Mouse (Mus musculus) adrenal gland, adult 2 months (tissue): ENCODE results near the gene Tcap. TPM values are rescaled to one million over a fixed set of nuclear protein-coding genes. Genes with fewer than 3 reads are reported as not detected.

Experiments used
- DNase-seq: peaks from one replicate; pipeline ENCODE4 v3.0.0; 2021
- polyA plus RNA-seq: library from polyadenylated mRNA; depleted of rRNA; stranded (reverse); fragments of >200 nt; gene quantifications from 2 replicates; pipeline ENCODE4 v1.2.3, GENCODE M21; 2012
- total RNA-seq, 2 experiments: library from RNA; stranded (reverse); gene quantifications; 2 replicates each; pipeline ENCODE4 v1.2.3; 2021

Tcap gene
- total and polyA plus RNA-seq, 3 experiments = 0.31 to 0.46 (median 0.32) TPM

DNA sequence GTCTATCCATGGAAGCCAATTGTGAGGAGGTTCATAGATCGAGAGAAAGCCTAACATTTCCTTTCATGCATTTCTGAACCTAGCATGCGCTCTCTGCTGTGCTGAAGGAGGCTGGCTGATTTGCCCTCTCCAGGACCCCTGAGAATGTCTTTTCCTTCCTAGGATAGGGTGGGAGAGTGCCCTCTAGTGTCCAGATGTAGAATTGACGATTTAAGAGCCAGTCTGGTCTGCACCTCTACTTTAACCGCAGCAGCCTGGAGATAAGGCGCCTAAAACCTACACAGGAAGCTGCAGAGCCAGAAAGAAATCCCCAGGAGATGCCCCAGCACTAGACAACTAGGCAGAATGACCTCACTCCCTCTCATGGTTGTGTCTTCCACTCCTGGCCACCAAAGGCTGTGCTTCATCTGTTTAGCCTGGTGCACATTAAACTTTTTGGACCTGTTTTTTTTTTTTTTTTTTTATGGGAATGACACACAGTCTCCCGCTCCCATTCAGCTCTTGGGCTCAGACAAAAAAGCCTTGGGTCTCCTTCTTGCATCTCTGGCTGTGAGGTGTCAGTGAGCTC is 27.8 kb upstream of the Tcap start:
- DNase-seq = no peak

DNA sequence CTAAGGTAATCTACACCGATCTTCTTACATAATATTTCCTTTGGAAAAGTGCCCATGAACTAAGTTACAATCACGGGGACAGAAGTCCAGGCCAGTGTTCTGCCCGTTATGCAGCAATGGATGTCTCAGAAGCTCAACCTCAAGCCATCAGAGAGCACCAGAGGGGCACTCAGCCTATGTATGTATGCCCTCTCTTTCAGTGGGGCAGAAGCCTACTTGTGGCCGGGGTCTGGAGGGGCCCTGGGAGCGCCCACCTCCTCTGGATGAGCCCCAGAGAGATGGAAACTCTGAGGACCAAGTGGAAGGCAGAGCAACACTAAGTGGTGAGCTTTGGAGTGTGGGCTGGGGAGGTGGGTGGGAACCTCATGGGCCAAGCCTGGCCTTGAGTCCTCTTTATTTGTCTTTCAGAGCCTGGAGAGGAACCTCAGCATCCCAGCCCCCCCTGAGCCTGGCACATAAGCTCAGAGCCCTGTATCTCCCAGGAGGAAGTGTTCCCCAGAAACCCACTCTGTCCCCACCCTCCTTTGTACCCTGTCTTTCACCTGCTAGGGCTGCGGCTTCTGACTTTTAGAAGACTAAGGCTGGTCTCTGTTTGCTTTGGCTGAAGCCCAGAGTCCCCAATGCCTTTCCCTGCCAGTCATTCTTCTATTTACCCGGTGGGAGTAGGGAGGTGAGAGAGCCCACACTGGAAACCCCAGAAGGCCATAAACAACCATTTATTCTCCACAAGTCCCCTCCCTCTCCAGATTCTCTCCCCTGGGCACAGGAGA is 26.8 kb upstream of the Tcap start:
- DNase-seq = no peak

- DNase-seq = no peak
Observed at GRCm38 (mm10) chr11:98357396-98358160, 26.0 kb upstream of the Tcap start.

GRCm38 (mm10) chr11:98358161-98359083 is 25.2 kb upstream of the Tcap start, which contains the start of gene Stard3:
Gene Stard3 (plus strand): TSS chr11:98358368.
- peak; percentile 92 for DNase-seq

DNA sequence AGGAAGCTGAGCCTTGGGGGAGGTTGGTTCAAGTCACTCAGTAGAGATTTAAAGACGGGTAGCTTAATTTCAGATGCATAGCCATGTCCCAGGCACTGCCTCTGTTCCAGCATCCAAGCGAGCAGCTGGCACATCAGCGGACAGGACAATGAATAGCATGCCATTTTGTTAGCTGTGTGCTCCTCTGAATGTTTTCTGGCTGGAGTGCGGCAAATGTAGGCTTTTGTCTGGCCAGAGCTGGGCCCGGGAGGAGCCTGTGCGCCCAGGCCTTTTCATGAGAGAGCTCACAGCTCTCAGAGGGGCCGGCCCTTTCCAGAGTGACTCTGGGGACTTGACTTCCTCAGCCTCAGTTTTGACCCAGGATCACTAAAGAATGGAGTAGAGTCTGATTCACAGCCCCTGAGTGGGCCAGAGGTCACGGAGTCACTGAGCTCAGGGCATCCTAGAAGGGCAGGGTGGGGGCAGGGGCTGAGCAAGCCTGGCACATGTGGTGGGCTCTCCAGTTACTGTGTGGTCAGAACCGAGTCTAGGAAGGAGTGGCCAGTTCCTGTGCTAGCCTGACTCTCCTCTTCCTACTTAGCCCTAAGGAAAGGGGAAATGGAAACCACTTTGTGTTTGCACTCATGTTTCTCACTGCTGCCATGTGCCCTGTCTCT is 22.6 kb upstream of the Tcap start:
- no peak for DNase-seq

- no peak for DNase-seq
Observed at GRCm38 (mm10) chr11:98363817-98364216, 19.8 kb upstream of the Tcap start.

GRCm38 (mm10) chr11:98364410-98364809 is 19.2 kb upstream of the Tcap start:
- no peak for DNase-seq

DNA sequence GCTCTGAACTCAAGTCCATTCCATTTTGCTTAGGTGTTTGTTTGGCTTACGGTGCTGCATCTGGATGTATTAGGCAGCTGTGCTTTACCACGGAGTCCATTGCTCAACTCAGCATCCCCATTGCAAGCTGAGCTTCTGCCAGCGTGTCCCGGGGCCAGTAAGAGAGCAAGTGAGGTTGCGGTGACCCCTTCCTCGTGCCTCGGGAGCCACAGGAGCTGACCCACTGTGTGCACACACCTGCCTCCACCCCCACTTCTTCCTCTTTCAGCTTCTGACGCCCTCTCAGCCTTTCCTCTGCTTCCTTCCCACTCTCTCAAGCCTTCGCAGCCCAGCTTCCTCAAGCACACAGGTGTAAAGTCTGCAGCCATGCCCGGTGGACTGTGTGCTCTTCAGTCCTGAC is 17.3 kb upstream of the Tcap start:
- no peak for DNase-seq

DNA sequence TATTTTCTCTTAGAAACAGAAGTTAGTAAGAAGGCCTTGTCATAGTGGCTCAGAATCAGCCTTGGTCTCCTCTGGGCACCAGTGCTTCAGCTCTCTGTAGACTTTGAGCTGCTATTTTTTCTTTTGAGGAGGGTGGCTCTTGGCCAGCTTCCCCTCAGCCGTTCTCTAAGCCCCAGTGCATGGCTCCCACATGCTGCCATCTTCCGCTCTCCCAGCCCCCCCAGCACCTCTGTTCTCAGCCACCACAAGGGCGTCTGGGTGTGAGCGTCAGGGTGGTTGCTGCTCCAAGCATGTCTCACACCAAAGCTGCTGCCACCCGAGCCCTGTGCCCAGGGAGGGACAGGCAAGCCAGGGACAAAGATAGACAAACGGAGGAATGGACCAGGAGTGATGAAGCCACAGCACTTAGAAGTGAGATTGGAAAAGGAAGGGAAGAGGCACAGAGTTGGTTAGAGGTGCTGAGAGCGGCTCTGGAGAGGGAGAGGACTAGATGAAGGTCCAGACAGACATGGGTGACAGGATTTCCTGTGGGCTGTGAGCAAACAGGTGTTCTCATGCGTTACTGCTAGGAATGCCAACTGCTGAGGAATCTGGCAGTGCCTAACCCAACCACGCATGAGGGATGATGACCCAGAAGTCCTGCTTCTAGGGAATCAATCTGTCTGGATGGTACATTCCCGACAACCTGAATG is 16.3 kb upstream of the Tcap start:
- no peak for DNase-seq

DNA sequence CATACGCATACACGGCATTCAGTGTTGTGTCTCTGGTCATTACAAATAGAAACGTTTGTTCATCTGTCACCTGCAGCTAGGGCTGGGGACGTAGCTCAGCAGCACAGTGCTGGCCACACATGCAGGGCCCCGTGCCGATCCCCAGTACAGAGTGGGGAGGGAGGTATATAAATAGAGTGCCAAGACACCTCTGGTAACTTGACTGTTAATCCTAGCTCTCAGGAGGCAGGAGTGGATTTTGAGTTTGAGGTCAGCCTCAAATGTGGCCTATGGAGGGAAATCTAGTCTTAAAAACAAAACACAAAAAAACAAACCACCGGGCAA is 15.8 kb upstream of the Tcap start:
- DNase-seq = no peak

DNA sequence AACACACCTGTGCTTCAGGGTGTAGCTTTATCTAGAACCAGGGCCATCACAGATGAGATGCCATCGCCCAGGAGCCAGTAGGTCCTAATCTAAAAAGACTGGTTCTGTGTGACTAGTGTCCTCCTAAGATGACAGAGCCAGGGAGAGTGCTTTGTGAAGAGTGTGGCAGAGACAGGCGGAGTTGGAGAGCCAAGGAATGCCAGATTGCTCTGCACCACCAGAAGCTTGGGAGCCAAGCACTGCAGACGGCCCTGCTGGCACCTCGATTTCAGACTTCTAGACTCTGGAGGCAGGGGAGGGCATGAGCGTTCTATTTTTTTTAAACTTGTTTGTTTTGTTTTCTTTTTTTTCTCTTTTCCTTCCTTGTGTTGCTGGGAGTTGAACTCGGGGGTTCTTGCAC is 14.3 kb upstream of the Tcap start:
- DNase-seq = no peak

DNA sequence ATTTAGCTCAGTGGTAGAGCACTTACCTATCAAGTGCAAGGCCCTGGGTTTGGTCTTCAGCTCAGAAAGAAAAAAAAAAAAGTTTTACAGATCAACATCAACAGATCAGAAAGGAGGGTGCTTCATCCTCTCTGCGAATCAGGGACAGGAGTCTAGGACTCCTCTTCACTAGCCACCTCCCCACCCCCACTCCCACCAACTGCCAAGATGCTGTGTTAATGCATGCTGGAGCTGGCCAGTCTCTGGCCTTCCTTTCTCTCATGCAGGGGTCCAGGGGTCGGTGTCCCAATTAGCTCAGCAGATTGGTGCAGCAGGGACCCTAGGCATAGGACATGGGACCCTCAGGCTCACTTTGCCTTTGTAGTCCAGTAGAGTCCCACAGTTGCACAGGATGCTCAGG is 13.0 kb upstream of the Tcap start:
- no peak for DNase-seq

DNA sequence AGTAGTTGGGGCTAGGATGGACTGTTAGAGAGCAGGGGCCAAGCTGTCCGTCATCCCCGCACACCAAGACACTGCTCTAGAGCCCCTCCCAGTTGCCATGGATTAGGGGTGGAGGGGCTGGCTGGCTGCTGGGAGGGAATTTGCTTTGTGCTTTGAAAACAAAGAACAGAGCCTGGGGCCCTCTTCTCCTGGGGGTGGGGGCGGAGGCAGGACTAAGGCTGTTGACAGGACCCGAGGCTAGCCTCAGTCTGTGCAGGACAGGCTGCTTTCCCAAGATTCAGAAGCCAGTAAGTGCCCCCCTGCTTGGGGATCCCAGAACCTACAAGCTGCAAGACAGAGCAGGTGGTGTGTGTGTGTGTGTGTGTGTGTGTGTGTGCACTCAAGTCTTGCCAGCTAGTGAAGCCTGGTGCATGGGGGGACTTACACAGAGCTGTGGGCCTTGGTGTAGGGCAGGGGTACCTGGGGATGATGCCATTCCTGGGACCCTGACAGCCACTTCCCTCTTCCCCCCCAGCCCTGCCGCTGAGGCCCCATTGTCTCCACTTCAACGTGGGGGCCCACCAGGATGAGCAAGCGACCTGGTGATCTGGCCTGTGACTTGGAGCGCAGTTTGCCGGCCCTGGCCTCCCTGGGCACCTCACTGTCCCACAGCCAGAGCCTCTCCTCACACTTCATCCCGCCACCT is 11.9 kb upstream of the Tcap start:
- no peak for DNase-seq

GRCm38 (mm10) chr11:98372406-98372805 is 11.2 kb upstream of the Tcap start:
- peak; percentile 46 for DNase-seq

- no peak for DNase-seq
Observed at GRCm38 (mm10) chr11:98373244-98373643, 10.4 kb upstream of the Tcap start.

GRCm38 (mm10) chr11:98374266-98374665 is 9.3 kb upstream of the Tcap start:
- no peak for DNase-seq

DNA sequence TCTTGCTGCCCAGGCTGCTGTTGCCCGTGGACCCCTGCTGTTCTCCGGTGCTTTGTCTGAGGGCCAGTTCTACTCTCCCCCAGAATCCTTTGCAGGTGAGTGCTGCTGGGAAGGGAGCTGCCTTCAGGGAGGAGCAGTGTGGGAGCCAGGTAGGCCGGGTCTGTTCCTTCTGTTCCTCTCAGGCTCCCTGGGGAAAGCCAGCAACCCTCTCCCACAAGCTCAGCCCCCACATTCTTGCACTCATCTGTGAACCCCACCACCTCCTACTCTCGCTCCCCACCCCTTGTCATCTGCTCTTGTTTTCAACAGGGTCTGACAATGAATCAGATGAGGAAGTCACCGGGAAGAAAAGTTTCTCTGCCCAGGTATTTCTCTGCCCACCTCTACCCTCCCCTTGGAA is 6.9 kb upstream of the Tcap start:
- no peak for DNase-seq

GRCm38 (mm10) chr11:98377787-98378186 is 5.8 kb upstream of the Tcap start:
- no peak for DNase-seq

GRCm38 (mm10) chr11:98379379-98379778 is 4.2 kb upstream of the Tcap start:
- DNase-seq = no peak

DNA sequence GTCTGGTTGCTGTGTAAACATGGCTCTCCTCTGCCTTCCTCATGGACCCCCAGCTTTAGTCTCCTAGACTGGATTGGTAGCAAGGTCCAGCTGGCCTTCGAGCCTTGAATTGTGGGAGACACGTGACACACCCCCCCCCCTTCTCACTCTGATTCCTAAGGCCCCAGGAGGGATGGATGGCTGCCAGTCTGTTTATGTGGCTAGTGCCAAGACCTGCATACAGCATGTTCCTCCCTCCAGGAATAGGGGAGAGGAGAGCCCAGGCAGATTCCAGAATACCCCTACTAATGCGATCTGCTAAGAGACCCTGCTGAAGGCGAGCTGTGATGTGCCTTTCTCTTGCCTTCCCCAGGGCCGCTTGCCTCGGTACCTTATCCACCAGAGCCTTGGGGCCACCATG is 3.5 kb upstream of the Tcap start:
- DNase-seq = no peak
